Mouse (Mus musculus) C2C12 (cell line): ENCODE results near the gene Hist1h4j.

Experiments used
- CEBPB ChIP-seq: IDR thresholded peaks from one replicate; pipeline ENCODE4 v1.6.1; 2011; ENCODE audit warnings: low read depth, mild to moderate bottlenecking, control low read depth, moderate library complexity
- CTCF ChIP-seq: IDR thresholded peaks from one replicate; pipeline ENCODE4 v1.5.1; 2011; ENCODE audit not compliant: control insufficient read depth, insufficient read depth, insufficient read length
- FOSL1 ChIP-seq: IDR thresholded peaks from one replicate; pipeline ENCODE4 v1.8.0; 2011; ENCODE audit warnings: mild to moderate bottlenecking, low read length; ENCODE audit not compliant: poor library complexity, insufficient read depth, severe bottlenecking
- MAX ChIP-seq: IDR thresholded peaks from one replicate; pipeline ENCODE4 v1.6.1; 2011; ENCODE audit warnings: mild to moderate bottlenecking, control low read depth
- MYOD1 ChIP-seq: IDR thresholded peaks from one replicate; pipeline ENCODE4 v1.6.1; 2011; ENCODE audit warnings: low read depth; ENCODE audit not compliant: control insufficient read depth, insufficient read length
- MYOG ChIP-seq: IDR thresholded peaks from one replicate; pipeline ENCODE4 v1.6.1; 2011; ENCODE audit not compliant: control insufficient read depth, insufficient read length; ENCODE audit errors: extremely low read depth
- USF1 ChIP-seq: IDR thresholded peaks from one replicate; pipeline ENCODE4 v1.6.1; 2011; ENCODE audit warnings: low read depth, mild to moderate bottlenecking, control low read depth, moderate library complexity

DNA sequence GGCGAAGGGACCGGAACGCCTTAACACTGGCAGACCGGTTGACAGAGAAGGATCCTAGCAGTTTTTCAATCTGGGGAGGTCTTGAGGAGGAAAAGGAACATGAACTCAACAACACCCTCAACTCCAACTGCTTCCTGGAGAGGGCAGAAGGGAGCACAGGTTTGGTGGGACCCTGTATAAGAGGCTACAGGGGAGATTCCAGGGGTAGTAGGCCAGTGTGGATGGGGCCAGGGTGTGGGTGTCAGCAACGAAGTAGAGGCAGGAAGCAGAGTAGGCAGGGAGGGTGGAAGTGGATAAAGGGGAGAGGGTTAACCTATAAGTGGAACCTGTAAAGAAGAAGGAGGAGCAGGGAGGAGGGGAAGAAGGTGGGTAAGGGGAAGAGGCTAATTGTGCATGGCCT, 1.4 kb upstream of the Hist1h4j start:
- TF ChIP-seq CTCF = no peak
- TF ChIP-seq USF1 = no peak
- no peak for TF ChIP-seq MAX
- TF ChIP-seq MYOD1 = no peak
- no peak for TF ChIP-seq FOSL1
- TF ChIP-seq CEBPB = no peak
- TF ChIP-seq MYOG = no peak
